Mouse (Mus musculus) forebrain, postnatal 0 days (tissue): ENCODE measurements around the gene A630089N07Rik. TPM values are rescaled to one million over a fixed set of nuclear protein-coding genes. Genes with fewer than 3 reads are reported as not detected.

Experiments
- ATAC-seq: fragments of 200-750 bp; cut with Nextera tagmentation; 2 replicates; pipeline ENCODE4 v1.8.0; 2017; ENCODE audit warnings: mild to moderate bottlenecking, moderate library complexity
- DNase-seq: peaks from one replicate; pipeline ENCODE4 v3.0.0-alpha.2; 2015
- H3K27ac ChIP-seq: fragments of 300-500 bp; sonication (generic); 2 replicates; pipeline ENCODE4 v1.5.1; 2014; ENCODE audit warnings: low read depth, mild to moderate bottlenecking, antibody characterized with exemption, low read length, moderate library complexity, mixed read lengths
- H3K27me3 ChIP-seq: fragments of 300-500 bp; sonication (generic); 2 replicates; pipeline ENCODE4 v1.6.1; 2014; ENCODE audit warnings: mild to moderate bottlenecking, low read length, mixed read lengths; ENCODE audit not compliant: insufficient read depth
- H3K36me3 ChIP-seq: fragments of 300-500 bp; sonication (generic); 2 replicates; pipeline ENCODE4 v1.6.1; 2014; ENCODE audit warnings: mild to moderate bottlenecking, moderate library complexity; ENCODE audit not compliant: insufficient read depth
- H3K4me1 ChIP-seq: fragments of 300-500 bp; sonication (generic); 2 replicates; pipeline ENCODE4 v1.6.1; 2014; ENCODE audit warnings: antibody characterized with exemption; ENCODE audit not compliant: insufficient read depth
- H3K4me2 ChIP-seq: fragments of 300-500 bp; sonication (generic); 2 replicates; pipeline ENCODE4 v1.6.1; 2014; ENCODE audit warnings: low read depth, mild to moderate bottlenecking, moderate library complexity
- H3K4me3 ChIP-seq: fragments of 300-500 bp; sonication (generic); 2 replicates; pipeline ENCODE4 v1.5.1; 2014; ENCODE audit warnings: low read depth, low read length, mixed read lengths
- H3K9ac ChIP-seq: fragments of 300-500 bp; sonication (generic); 2 replicates; pipeline ENCODE4 v1.6.1; 2014; ENCODE audit warnings: mild to moderate bottlenecking
- H3K9me3 ChIP-seq: fragments of 300-500 bp; sonication (generic); 2 replicates; pipeline ENCODE4 v1.6.1; 2016; ENCODE audit warnings: low read length
- CTCF ChIP-seq: sonication (generic); IDR thresholded peaks from 2 replicates; pipeline ENCODE4 v1.5.1; 2016; ENCODE audit warnings: antibody characterized with exemption, control low read depth, low read depth
- WGBS: fragments of 180-500 bp; shearing (Covaris S2); extraction: QIAGEN DNeasy Blood & Tissue Kit; methylation state at CpG from one replicate; pipeline ENCODE4 v1.1.7; 2014; 5-methylcytosine and 5-hydroxymethylcytosine counted together
- polyA plus RNA-seq: library from polyadenylated mRNA; unstranded; fragments of >200 nt; fragmentation: Nextera tagmentation; extraction: Ambion mirVana; gene quantifications from 2 replicates; pipeline ENCODE4 v1.2.1, GENCODE M21; 2015
- total RNA-seq: library from RNA; depleted of rRNA; stranded (reverse); fragments of >200 nt; gene quantifications from 2 replicates; pipeline ENCODE4 v1.2.3, GENCODE M21; 2014

Gene A630089N07Rik
- total and polyA plus RNA-seq, 2 experiments from 2014 or later: 8.0 to 10.2 TPM

- TF ChIP-seq CTCF: no peak
- no peak for DNase-seq
- H3K4me3 ChIP-seq: no peak overlapping the region
- ATAC-seq: no peak
- H3K4me1 ChIP-seq: no peaks in the 10 kb centered on the region
- no peak overlapping the region for H3K4me2 ChIP-seq
- no peaks in the 10 kb centered on the region for H3K27me3 ChIP-seq
- H3K9ac ChIP-seq: no peak overlapping the region
- no peaks in the 10 kb centered on the region for H3K9me3 ChIP-seq
- WGBS: 18% methylated on average over 5 of the region's 5 CpGs
- H3K27ac ChIP-seq: no peak overlapping the region
- H3K36me3 ChIP-seq: no peaks in the 10 kb centered on the region
Measured at GRCm38 (mm10) chr16:97984589-97984988, 97.7 kb downstream of the A630089N07Rik start.

GRCm38 (mm10) chr16:97981362-97981761, 100.9 kb downstream of the A630089N07Rik start:
- 93% methylated on average over 1 of the region's 1 CpGs for WGBS
- Histone ChIP-seq H3K4me3 (no peak overlapping the region), H3K4me2 (no peak overlapping the region), H3K36me3 (no peaks in the 10 kb centered on the region), H3K9me3 (no peaks in the 10 kb centered on the region), H3K4me1 (no peaks in the 10 kb centered on the region), H3K27ac (no peak overlapping the region), H3K27me3 (no peaks in the 10 kb centered on the region), H3K9ac (no peak overlapping the region)
- ATAC-seq (no peak), DNase-seq (no peak)
- no peak for TF ChIP-seq CTCF

- no peaks in the 10 kb centered on the region for H3K4me1 ChIP-seq
- no peak for TF ChIP-seq CTCF
- H3K4me2 ChIP-seq: no peak overlapping the region
- H3K4me3 ChIP-seq: no peak overlapping the region
- ATAC-seq (no peak), DNase-seq (no peak)
- no peaks in the 10 kb centered on the region for H3K27me3 ChIP-seq
- no peak overlapping the region for H3K9ac ChIP-seq
- H3K27ac ChIP-seq: no peak overlapping the region
- H3K36me3 ChIP-seq: no peaks in the 10 kb centered on the region
- H3K9me3 ChIP-seq: no peaks in the 10 kb centered on the region
- 84% methylated on average over 3 of the region's 3 CpGs for WGBS
Measured at GRCm38 (mm10) chr16:97977722-97978121, 104.5 kb downstream of the A630089N07Rik start.

DNA sequence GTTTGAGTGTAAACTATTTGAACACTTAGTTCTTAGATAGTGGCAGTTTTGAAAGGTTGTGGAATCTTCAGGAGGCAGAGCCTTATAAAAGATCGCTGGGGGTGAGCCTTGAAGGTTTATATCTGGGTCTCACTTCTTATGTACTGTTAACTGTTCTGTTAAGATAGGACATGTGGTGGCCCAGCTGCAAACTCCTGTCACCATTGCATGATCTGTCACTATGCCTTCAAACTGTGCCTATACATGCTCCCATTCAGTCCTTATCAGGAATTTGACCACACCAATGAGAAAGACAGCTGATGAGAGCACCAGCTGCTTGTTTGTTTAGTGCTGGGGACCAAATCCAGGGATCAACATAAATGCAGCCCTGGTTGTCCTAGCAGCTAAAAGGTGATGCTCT, 105.0 kb downstream of the A630089N07Rik start:
- WGBS: 85% methylated on average over 1 of the region's 1 CpGs
- H3K36me3 ChIP-seq: no peaks in the 10 kb centered on the region
- no peak for TF ChIP-seq CTCF
- ATAC-seq: no peak
- H3K4me3 ChIP-seq: no peak overlapping the region
- H3K4me1 ChIP-seq: no peaks in the 10 kb centered on the region
- no peak overlapping the region for H3K27ac ChIP-seq
- no peaks in the 10 kb centered on the region for H3K27me3 ChIP-seq
- DNase-seq: no peak
- H3K9me3 ChIP-seq: no peaks in the 10 kb centered on the region
- no peak overlapping the region for H3K9ac ChIP-seq
- H3K4me2 ChIP-seq: no peak overlapping the region

- DNase-seq (no peak), ATAC-seq (no peak)
- no peak overlapping the region for H3K4me2 ChIP-seq
- peaks cover 4% of the 10 kb centered on the region; the same call in 1 of the 2 replicates for H3K4me1 ChIP-seq
- H3K36me3 ChIP-seq: 0 out of 2 replicates have a peak, but pooled peaks cover 3% of the 10 kb centered on the region
- no peaks in the 10 kb centered on the region for H3K9me3 ChIP-seq
- no peak overlapping the region for H3K9ac ChIP-seq
- H3K4me3 ChIP-seq: no peak overlapping the region
- WGBS: 86% methylated on average over 3 of the region's 3 CpGs
- no peak overlapping the region for H3K27ac ChIP-seq
- H3K27me3 ChIP-seq: no peaks in the 10 kb centered on the region
- no peak for TF ChIP-seq CTCF
Measured at GRCm38 (mm10) chr16:97963956-97964540, 118.2 kb downstream of the A630089N07Rik start.

DNA sequence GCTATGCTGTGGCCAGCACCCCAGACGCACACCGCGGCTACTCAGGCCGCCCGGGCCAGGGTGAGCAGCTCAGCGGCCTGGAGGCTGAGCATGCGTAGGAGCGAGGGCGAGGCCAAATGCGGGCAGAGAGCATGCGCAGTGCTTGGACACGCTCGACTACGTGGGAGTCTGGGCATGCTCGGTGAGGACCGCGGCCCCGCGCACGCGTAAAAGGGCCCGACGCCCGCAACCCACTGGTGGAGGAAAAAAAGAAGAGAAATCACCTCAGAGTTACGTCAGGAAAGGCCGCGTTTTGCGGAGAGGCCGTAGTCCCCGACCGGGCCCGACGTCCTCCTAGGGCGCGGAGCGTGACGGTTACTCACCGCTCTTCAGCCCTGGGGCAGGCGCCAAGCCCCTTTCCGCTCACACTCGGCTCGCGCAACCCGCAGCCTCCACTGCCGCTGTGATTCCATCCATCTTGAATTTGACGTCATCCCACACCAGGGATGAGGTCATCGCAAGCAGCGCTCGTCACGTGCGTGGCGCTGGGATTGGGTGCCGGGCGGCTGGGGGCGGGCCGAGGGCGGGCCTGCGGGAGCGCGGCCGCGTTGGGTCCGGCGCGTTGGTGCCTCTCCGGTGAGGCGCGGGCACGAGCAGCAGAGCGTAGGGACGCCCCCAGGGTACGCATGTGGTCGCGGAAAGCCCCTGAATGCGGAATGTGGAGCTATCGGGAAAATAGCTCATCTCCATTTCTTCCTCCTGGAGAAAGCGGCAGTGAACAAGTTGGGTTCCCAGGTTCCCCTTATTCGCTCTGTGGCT, 119.9 kb downstream of the A630089N07Rik start, which contains the start of the genes C2cd2 and Zbtb21:
Gene C2cd2 (minus strand): TSS at position 448 of the 798 bp plus-strand sequence.
Gene Zbtb21 (minus strand): TSS at position 472 of the 798 bp plus-strand sequence.
- Histone ChIP-seq H3K4me3 (peak within 1 kb of the TSS; percentile 84), H3K27me3 (no peaks in the 10 kb centered on the region), H3K27ac (peak within 1 kb of the TSS; percentile 88), H3K36me3 (0 out of 2 replicates have a peak, but pooled peaks cover 3% of the 10 kb centered on the region), H3K4me1 (peaks cover 4% of the 10 kb centered on the region; the same call in 1 of the 2 replicates), H3K9me3 (no peaks in the 10 kb centered on the region), H3K4me2 (peak within 1 kb of the TSS; percentile 90), H3K9ac (peak within 1 kb of the TSS; percentile 92)
- DNase-seq (peak; percentile 99), ATAC-seq (peak; percentile 98)
- 0 out of 2 replicates have a peak, but pooled peaks have one; percentile 17 for TF ChIP-seq CTCF
- WGBS: 2% methylated on average over 76 of the region's 78 CpGs
